Comparison of ENCODE assay signal across 16 mouse cellular contexts in genomic region chr8:116185206-116185605, GRCm38 (mm10).
DNase-seq lines count a peak whose midpoint lies in the region; ATAC-seq lines count a peak whose summit lies in the region.
"Had no signal": no experiment of that assay in that cellular context is flagged by ENCODE, and none has a peak within 500 bp of the region (broad histone marks: within the 10 kb centered on the region; RNA-seq: fewer than 3 reads in every experiment).

No protein-coding gene starts in this region.

- H3K4me1 ChIP-seq in kidney, embryonic 16.5 days (ENCODE audit: insufficient read depth, low read length): peaks cover 12% of the 10 kb centered on the region; the same call in 1 of the 2 replicates
- H3K4me1 ChIP-seq: embryonic facial prominence, embryonic 15.5 days; liver, embryonic 13.5 days; midbrain, embryonic 12.5 days had no signal

- no peaks in the 10 kb centered on the region for H3K36me3 ChIP-seq in kidney, embryonic 16.5 days (ENCODE audit: insufficient read depth, low read length)
- H3K36me3 ChIP-seq: embryonic facial prominence, embryonic 15.5 days; liver, embryonic 13.5 days; midbrain, embryonic 12.5 days had no signal

- WGBS in kidney, embryonic 16.5 days: 62% methylated on average over 7 of the region's 7 CpGs

- no peaks in the 10 kb centered on the region for H3K9me3 ChIP-seq in kidney, embryonic 16.5 days (ENCODE audit: low read length)
- H3K9me3 ChIP-seq: embryonic facial prominence, embryonic 15.5 days; liver, embryonic 13.5 days; midbrain, embryonic 12.5 days had no signal

- no peak for ATAC-seq in kidney, embryonic 16.5 days (ENCODE audit: low FRiP score, low TSS enrichment)
- ATAC-seq: forebrain, embryonic 16.5 days; hindbrain, embryonic 16.5 days; intestine, embryonic 16.5 days had no signal

- H3K9ac ChIP-seq in kidney, embryonic 16.5 days (replicated peaks; ENCODE audit: low read length): no peak overlapping the region
- H3K9ac ChIP-seq: embryonic facial prominence, embryonic 15.5 days; liver, embryonic 13.5 days; midbrain, embryonic 12.5 days had no signal

- no peak overlapping the region for H3K4me3 ChIP-seq in kidney, embryonic 16.5 days (ENCODE audit: low read length)
- H3K4me3 ChIP-seq: embryonic facial prominence, embryonic 15.5 days; liver, embryonic 13.5 days; midbrain, embryonic 12.5 days had no signal

- no peak overlapping the region for H3K4me2 ChIP-seq in kidney, embryonic 16.5 days (replicated peaks; ENCODE audit: low read depth, low read length)
- H3K4me2 ChIP-seq: embryonic facial prominence, embryonic 15.5 days; liver, embryonic 13.5 days; midbrain, embryonic 12.5 days had no signal

- no peaks in the 10 kb centered on the region for H3K27me3 ChIP-seq in kidney, embryonic 16.5 days (ENCODE audit: insufficient read depth, low read length)
- H3K27me3 ChIP-seq: embryonic facial prominence, embryonic 15.5 days; liver, embryonic 13.5 days; midbrain, embryonic 12.5 days had no signal

- peak; percentile 26 for DNase-seq in adrenal gland, postnatal 14 days
- no peak for DNase-seq in adrenal gland, adult 18-20 months (ENCODE audit: low spot score in 2 of 2)
- DNase-seq in kidney, adult 9 months: peak; percentile 12
- DNase-seq in lung, postnatal 25 days (ENCODE audit: low spot score): peak; percentile 1
- no peak for DNase-seq in lung, postnatal 14 days
- DNase-seq in gastrocnemius, postnatal 25 days: peak; percentile 67
- DNase-seq: cerebellum, postnatal 14 days; liver, embryonic 13.5 days; spleen, adult 18-20 months; thymus, postnatal 25 days had no signal

- no peak overlapping the region for H3K27ac ChIP-seq in kidney, embryonic 16.5 days (ENCODE audit: low read length)
- H3K27ac ChIP-seq: embryonic facial prominence, embryonic 15.5 days; liver, embryonic 13.5 days; midbrain, embryonic 12.5 days had no signal

Comparison
In these comparisons a context has a peak if more than half of its experiments do, and no peak if none do; other contexts are left out.
1. DNase-seq: peak in adrenal gland, postnatal 14 days (single experiment), kidney, adult 9 months (single experiment), lung, postnatal 25 days (single experiment) and gastrocnemius, postnatal 25 days (single experiment); none in adrenal gland, adult 18-20 months (0 of 2) and lung, postnatal 14 days (single experiment).